Mouse (Mus musculus) CH12.LX (cell line): ENCODE measurements around the gene Rrbp1.

Source experiments
- CHD2 ChIP-seq: IDR thresholded peaks from 2 replicates; pipeline ENCODE4 v1.6.1; 2011; ENCODE audit warnings: low read length, improper control_type of control experiment
- CTCF ChIP-seq, 2 experiments: IDR thresholded peaks in 1 of 2; conservative IDR thresholded peaks in 1 of 2; 2 replicates each; pipeline ENCODE4 v1.5.1; 2011 to 2012; ENCODE audit warnings: low read depth in 2 of 2, low read length in 2 of 2, improper control_type of control experiment in 1 of 2, inconsistent platforms in 1 of 2, mild to moderate bottlenecking in 1 of 2, moderate library complexity in 1 of 2
- EP300 ChIP-seq: IDR thresholded peaks from 2 replicates; pipeline ENCODE4 v1.6.1; 2011; ENCODE audit warnings: low read length, improper control_type of control experiment
- JUN ChIP-seq: IDR thresholded peaks from 2 replicates; pipeline ENCODE4 v1.6.1; 2011; ENCODE audit warnings: low read depth, mild to moderate bottlenecking, low read length, improper control_type of control experiment, moderate library complexity; ENCODE audit not compliant: insufficient read depth
- MAX ChIP-seq: IDR thresholded peaks from 2 replicates; pipeline ENCODE4 v1.6.1; 2011; ENCODE audit warnings: low read length, improper control_type of control experiment
- MAZ ChIP-seq: IDR thresholded peaks from 2 replicates; pipeline ENCODE4 v1.6.1; 2012; ENCODE audit warnings: low read depth, mild to moderate bottlenecking, inconsistent platforms, low read length, improper control_type of control experiment, moderate library complexity
- MEF2A ChIP-seq: IDR thresholded peaks from 2 replicates; pipeline ENCODE4 v1.6.1; 2014; ENCODE audit warnings: low read depth, mild to moderate bottlenecking, inconsistent platforms, low read length, improper control_type of control experiment, borderline replicate concordance
- POLR2A ChIP-seq: IDR thresholded peaks from 2 replicates; pipeline ENCODE4 v1.6.1; 2011; ENCODE audit warnings: low read depth, mild to moderate bottlenecking, improper control_type of control experiment, low read length
- POLR2AphosphoS2 ChIP-seq: IDR thresholded peaks from 2 replicates; pipeline ENCODE4 v1.6.1; 2011; ENCODE audit warnings: low read depth, low read length, improper control_type of control experiment
- RAD21 ChIP-seq: IDR thresholded peaks from 2 replicates; pipeline ENCODE4 v1.6.1; 2011; ENCODE audit warnings: low read depth, mild to moderate bottlenecking, low read length, improper control_type of control experiment, moderate library complexity
- SMC3 ChIP-seq: IDR thresholded peaks from 2 replicates; pipeline ENCODE4 v1.6.1; 2011; ENCODE audit warnings: low read depth, low read length, improper control_type of control experiment
- TBP ChIP-seq: conservative IDR thresholded peaks from 2 replicates; pipeline ENCODE4 v1.6.1; 2011; ENCODE audit warnings: low read depth, low read length, improper control_type of control experiment
- USF2 ChIP-seq: conservative IDR thresholded peaks from 2 replicates; pipeline ENCODE4 v1.6.1; 2011; ENCODE audit warnings: low read depth, low read length, improper control_type of control experiment
- ZNF384 ChIP-seq: IDR thresholded peaks from 2 replicates; pipeline ENCODE4 v1.6.1; 2012; ENCODE audit warnings: low read depth, low read length, improper control_type of control experiment, inconsistent platforms

DNA sequence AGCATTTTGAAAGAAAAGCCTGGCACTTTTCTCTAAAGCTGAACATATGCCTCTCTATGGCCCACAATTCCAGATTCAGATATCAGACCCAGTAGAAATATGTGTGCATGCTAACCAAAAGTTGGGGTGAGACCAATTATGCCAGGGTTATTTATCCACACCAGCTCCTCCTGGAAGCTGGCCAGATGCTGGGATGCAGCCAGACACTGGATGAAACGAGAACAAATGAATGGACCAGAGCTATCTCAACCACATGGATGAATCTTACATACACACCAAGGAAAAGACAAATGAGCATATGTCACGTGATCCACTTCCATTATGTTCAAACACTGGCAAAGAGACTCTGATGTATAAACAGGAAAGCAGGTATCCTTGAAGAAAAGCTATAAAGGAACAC is 7.5 kb downstream of the Rrbp1 start:
- no peak for TF ChIP-seq ZNF384
- TF ChIP-seq CHD2: no peak
- TF ChIP-seq MAX: no peak
- no peak for TF ChIP-seq MAZ
- no peak for TF ChIP-seq CTCF (conservative IDR thresholded peaks at IDR 0.05 in 1 of 2, IDR thresholded peaks at IDR 0.05 in 1 of 2; ENCODE audit: low read depth in 2 of 2, low read length in 2 of 2)
- TF ChIP-seq POLR2A: no peak
- TF ChIP-seq SMC3: no peak
- no peak for TF ChIP-seq RAD21
- no peak for TF ChIP-seq MEF2A
- no peak for TF ChIP-seq EP300
- TF ChIP-seq JUN: no peak
- TF ChIP-seq POLR2AphosphoS2: no peak
- no peak for TF ChIP-seq USF2
- no peak for TF ChIP-seq TBP
